Mouse (Mus musculus): ENCODE data around the gene D630023F18Rik. TPM values are rescaled to one million over a fixed set of nuclear protein-coding genes. Genes with fewer than 3 reads are reported as not detected.

Gene D630023F18Rik
- polyA plus RNA-seq, 1 experiment, result not detected

- TF ChIP-seq GATA1 (IDR thresholded peaks at IDR 0.05; ENCODE audit: low read length), result no peak
Observed at GRCm38 (mm10) chr1:65119438-65119837, 3.6 kb downstream of the D630023F18Rik start, which contains the start of gene Gm28845. Gene Gm28845, minus strand, starts transcription at chr1:65119558.

- TF ChIP-seq GATA1 (IDR thresholded peaks at IDR 0.05; ENCODE audit: low read length), result no peak
Observed at GRCm38 (mm10) chr1:65118150-65118913, 4.7 kb downstream of the D630023F18Rik start.

DNA sequence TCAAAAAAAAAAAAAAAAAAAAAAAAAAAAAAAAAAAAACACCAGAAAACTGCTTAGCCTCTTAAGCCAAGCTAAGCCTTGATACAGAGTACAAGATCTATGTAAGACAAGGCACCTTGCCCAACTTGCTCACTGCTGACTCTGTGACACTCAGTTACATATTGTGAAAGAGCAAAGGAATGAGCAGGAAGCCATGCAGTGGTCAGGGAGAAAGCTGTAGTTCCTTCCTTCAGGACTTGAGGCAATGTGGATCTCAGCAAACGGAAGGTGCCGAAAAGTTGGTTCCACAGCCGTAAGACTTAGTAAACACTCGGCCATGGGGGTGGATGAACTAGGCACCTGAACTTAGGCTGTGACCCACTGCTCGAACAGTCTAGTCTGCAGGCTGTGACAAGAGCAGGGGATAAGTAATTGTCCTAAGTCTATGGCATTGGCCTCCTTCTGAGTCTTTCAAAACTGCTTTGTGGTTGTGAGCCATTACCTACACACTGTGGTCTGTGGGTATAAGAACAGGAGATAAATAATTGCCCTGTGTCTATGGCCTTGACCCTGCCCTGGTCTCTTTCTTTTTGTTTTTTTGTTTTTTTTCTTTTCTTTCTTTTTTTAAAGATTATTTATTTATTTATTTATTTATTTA, 9.4 kb downstream of the D630023F18Rik start:
- TF ChIP-seq GATA1 (IDR thresholded peaks at IDR 0.05; ENCODE audit: low read length), result no peak

- TF ChIP-seq GATA1 (IDR thresholded peaks at IDR 0.05; ENCODE audit: low read length), result no peak
Observed at GRCm38 (mm10) chr1:65112807-65113196, 10.2 kb downstream of the D630023F18Rik start.

DNA sequence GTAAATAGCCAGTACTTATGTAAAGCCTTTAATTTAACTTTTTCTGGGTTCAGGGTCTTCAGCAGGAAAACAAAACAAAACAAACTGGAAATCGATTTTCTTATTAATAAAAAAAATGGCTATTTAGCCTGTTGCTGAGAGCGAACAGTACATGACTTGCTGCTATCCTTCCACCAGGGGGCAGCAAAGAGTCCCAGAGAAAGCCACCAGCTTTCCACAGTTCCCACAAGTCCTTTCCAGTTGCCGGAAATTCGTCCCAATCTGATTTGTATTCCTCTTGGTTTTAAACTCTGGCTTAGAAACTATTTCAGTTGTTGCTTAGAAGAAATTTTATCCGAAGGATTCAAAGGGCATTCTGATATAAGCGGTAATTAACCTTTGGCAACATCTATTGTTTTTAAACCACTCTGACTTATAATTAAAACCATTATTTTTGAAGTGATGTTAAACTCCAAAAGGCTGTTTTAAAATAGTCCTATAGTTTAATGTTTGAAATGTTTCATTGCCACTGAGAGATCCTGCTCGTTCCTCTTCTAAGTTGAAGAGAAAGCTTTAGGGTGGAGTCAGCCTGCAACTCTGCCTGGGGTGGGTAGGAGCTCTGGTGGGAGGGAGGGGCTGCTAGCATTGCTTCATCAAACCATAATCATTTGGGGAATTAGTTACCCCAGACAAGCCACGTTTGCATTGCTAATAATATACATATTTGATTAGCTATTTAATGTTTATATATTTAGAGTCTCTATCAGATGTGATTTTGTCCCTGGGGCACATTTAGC, 10.8 kb downstream of the D630023F18Rik start:
- TF ChIP-seq GATA1 (IDR thresholded peaks at IDR 0.05; ENCODE audit: low read length), result no peak

GRCm38 (mm10) chr1:65109756-65110435, 13.1 kb downstream of the D630023F18Rik start:
- TF ChIP-seq GATA1 (IDR thresholded peaks at IDR 0.05; ENCODE audit: low read length), result no peak

DNA sequence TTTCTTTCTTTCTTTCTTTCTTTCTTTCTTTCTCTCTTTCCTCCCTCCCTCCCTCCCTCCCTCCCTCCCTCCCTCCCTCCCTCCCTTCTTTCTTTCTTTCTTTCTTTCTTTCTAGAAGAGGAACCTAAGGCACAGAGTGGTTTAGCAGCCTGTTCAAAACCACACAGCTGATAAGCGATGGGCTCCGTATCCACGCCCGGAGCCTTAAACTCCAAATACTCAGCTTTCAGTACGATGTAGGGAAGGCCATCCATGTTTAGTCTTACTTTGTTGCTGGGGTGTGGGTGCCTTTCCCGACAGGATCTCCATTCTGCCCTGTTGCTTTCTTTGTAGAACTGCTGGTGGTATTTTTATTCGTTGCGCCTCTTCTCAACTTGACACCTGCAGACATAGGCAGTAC, 13.8 kb downstream of the D630023F18Rik start:
- no peak for TF ChIP-seq GATA1 (IDR thresholded peaks at IDR 0.05; ENCODE audit: low read length)

DNA sequence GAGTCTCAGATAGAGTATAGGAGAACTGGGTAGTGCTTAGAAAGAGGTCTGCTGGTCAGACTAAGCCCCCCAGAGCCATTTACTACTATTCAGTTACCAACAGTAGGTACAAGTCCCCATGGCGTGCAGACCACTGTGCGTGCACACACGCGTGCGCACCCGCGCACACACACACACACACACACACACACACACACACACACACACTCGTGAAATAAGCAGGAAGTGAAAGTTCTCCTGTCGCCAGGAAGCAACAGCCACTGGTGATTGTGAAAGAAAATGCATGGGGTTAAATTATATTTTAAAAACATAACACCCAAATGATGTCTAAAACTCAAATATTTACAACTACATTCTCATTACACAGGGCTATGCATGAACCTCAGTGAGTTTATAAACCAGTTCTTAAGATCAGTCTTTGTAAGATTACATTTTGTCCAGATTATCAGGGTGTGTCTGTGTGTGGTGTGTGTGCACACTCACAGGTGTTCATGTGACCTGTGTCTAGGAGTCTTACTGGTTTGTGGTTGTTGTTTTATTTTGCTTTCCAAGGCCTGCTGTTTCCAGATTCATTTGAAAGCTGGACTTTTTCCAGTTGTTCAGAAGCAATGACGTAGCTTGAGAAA, 15.2 kb downstream of the D630023F18Rik start:
- no peak for TF ChIP-seq GATA1 (IDR thresholded peaks at IDR 0.05; ENCODE audit: low read length)

DNA sequence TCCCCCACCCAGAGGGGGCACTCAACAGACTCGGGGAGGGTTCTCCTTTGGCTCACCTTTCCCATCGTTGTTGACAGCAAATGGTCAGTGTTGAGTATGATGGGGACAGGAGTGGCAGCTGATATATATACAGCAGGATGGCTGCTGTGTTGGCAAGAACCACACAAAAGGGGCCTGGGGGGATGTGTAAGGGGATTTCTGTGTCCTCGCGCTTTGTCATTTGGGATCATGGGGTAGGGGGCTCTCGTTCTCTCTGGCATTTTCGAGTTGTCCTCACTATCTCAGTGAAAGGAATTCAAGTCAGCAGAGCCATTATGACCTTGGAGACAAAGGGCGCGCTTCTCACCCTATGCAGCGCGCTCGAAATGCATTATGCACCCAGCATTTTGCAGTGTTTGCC, 19.7 kb downstream of the D630023F18Rik start, which contains the start of gene Cryga:
Cryga (minus strand) TSS at position 101 of the 400 bp plus-strand sequence.
- no peak for TF ChIP-seq GATA1 (IDR thresholded peaks at IDR 0.05; ENCODE audit: low read length)

GRCm38 (mm10) chr1:65096953-65097352, 26.1 kb downstream of the D630023F18Rik start:
- TF ChIP-seq GATA1 (IDR thresholded peaks at IDR 0.05; ENCODE audit: low read length), result no peak

GRCm38 (mm10) chr1:65091566-65091965, 31.4 kb downstream of the D630023F18Rik start:
- TF ChIP-seq GATA1 (IDR thresholded peaks at IDR 0.05; ENCODE audit: low read length), result no peak

- no peak for TF ChIP-seq GATA1 (IDR thresholded peaks at IDR 0.05; ENCODE audit: low read length)
Observed at GRCm38 (mm10) chr1:65090370-65090769, 32.6 kb downstream of the D630023F18Rik start.

DNA sequence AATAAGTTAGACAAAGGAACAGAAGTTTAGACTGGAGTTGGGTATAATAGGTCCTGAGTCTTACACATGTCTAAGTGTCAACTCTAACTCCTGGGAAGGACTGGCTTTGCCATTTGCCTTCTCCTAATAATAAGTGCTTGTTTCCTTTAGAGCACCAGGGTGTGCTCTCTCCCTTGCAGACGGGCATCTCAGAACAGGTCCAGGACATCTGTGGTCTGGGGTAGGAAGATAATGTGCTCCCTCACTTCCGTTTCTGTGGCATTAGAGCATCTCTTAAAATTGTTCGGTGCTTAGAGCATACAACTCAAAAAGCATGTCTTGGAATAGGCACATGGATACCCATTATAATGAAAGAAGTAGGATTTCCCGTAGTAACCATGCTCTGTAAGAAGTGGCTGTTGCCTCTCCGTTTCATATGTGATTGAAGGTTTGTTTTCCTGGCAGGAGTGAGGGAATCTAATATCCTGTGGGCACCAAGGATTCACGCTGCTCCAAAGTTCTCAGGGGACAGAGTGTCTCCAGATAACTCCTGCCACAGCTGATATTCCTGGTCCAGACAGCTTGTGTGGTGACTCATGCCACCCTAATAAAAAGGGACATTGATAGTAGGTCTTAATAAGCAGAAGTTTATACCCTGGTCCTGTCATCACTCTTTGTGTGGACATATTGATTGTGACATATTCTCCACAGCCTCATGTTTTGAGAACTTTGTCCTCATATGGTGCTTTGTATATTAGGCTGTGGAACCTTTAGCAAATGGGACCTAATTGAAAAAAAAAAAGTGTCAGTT, 34.3 kb downstream of the D630023F18Rik start:
- TF ChIP-seq GATA1 (IDR thresholded peaks at IDR 0.05; ENCODE audit: low read length), result no peak

DNA sequence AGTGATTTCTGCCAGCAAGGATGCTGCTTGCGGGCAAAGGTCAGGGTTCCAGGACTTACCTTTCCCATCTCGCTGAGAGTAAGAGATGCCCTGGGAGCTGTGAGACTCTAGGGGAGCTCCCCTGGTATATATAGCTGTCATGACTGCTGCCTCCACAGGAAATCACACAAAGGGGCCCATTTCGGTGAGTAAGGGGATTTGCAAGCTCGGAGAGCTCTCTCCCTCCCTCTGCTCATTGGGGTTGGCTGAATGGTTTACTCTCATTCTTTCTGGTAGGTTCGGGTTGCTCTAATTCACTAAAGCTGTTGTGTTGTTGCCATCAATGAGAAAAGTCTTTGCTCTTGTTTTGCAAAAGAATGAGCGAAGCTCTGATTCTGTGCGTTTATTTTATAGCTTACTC, 40.8 kb downstream of the D630023F18Rik start, which contains the start of gene Crygb:
Crygb (minus strand) TSS at position 101 of the 400 bp plus-strand sequence.
- no peak for TF ChIP-seq GATA1 (IDR thresholded peaks at IDR 0.05; ENCODE audit: low read length)

All from G1E-ER4 (cell line).